Mouse (Mus musculus) gastrocnemius, postnatal 36 days (tissue): Measurements from ENCODE around the gene Gtf3c1. TPM values are rescaled to one million over a fixed set of nuclear protein-coding genes. Genes with fewer than 3 reads are reported as not detected.

Source experiments
- DNase-seq, 2 experiments: peaks; one replicate each; pipeline ENCODE4 v3.0.0; 2022
- intact Hi-C: fragments of 180-260 bp; cut with DNase I; formaldehyde crosslinking; loops from one replicate; pipeline ENCODE4 v1.15.1; 2025
- long read RNA-seq, 2 experiments: library from polyadenylated mRNA; stranded (forward); transcript quantifications; one replicate each; pipeline ENCODE4 v2.0.0; 2021
- total RNA-seq, 2 experiments: library from RNA; stranded (reverse); gene quantifications; 2 replicates each; pipeline ENCODE4 v1.2.3; 2021

Gtf3c1 gene
- 10 to 100 TPM; 32.0 to 32.8 TPM for total RNA-seq
- long read RNA-seq, experiment 1, full-length matches to known transcripts = 1 of 5 reads
- long read RNA-seq, experiment 1, partial matches to known transcripts = 3 of 5 reads
- long read RNA-seq, experiment 1, other reads (novel, unspliced or antisense) = 1 of 5 reads
- long read RNA-seq, experiment 2, full-length matches to known transcripts = 2 of 12 reads
- long read RNA-seq, experiment 2, partial matches to known transcripts = 9 of 12 reads
- long read RNA-seq, experiment 2, other reads (novel, unspliced or antisense) = 1 of 12 reads

DNA sequence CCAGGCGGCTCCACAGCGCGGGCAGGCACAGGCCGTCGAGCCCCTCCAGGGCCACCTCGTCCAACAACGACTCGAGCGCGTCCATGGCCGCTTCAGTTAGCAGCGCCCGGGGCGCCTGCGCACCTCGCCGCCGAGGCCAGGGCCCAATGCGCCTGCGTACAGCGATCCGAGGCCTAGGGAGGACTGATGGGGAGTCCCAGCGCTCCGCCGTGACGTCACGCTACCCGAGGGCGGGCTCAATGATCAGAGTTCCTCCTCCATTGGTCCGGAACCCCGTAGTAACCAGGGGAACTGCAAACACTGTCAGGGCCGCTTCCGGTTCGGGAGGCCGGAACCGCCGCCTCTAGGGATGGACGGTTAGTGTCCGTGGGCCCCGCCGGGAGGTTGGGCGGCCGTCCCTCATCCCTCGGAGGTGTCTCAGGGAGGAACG lies at the start of gene Gtf3c1, which contains the start of gene D430042O09Rik:
Gene Gtf3c1 (minus strand): TSS at position 188 of the 430 bp plus-strand sequence.
Gene D430042O09Rik (plus strand): TSS at position 296 of the 430 bp plus-strand sequence.
- intact Hi-C loops = no loop called here
- DNase-seq = peak; percentile 99 to 100

GRCm38 (mm10) chr7:125756806-125757205 lies 49.2 kb upstream of the Gtf3c1 start:
- no peak for DNase-seq
- intact Hi-C loops = no loop called here

DNA sequence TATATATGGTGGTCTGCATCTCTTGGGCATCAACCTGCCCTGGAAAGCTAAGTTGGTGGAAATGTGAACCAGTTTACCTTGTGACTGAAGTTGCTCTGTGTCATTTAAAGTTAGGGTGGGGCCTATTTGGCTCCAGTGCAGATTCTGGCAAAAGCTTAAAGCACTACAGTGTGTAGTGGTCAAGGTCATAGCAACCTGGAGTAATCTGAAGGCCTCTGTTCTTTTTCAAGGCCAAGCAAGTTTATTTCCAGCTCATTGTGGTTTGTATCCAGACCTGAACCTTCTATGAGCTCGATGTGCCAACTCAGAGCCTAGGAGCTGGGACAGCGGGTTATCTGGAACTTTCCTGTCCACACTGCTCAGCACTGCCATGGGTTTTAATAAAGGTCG lies 45.7 kb upstream of the Gtf3c1 start:
- no peak for DNase-seq
- intact Hi-C loops = no loop called here

- no peak for DNase-seq
- intact Hi-C loops = no loop called here
These were observed 45.2 kb upstream of the Gtf3c1 start for GRCm38 (mm10) chr7:125752699-125753325.

- DNase-seq = no peak
- intact Hi-C loops = loop anchor here (5.0 kb wide), 1 partner anchor 339 kb away; no protein-coding TSS in a partner anchor
These were observed 40.6 kb upstream of the Gtf3c1 start for GRCm38 (mm10) chr7:125748186-125748585.

DNA sequence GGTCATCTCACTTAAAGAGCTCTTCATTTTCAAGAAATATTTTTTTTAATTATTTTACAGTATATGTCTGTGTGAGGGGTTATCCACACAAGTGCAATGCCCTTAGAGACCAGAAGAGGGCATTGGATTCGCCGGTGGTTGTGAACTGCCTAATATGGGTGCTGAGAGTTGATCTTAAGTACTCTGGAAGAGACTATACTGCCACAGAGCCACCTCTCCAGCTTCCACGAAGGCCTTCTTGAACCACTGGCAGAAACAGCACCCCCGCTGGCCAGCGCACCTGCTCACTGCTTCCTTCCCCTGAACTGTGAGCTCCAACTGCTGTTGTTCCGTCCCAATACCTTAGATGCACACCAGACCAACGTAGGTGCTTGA lies 39.7 kb upstream of the Gtf3c1 start:
- intact Hi-C loops = loop anchor here (5.0 kb wide), 1 partner anchor 340 kb away; no protein-coding TSS in a partner anchor
- DNase-seq = no peak

GRCm38 (mm10) chr7:125746621-125747315 lies 39.2 kb upstream of the Gtf3c1 start:
- intact Hi-C loops = loop anchor here (5.0 kb wide), 1 partner anchor 341 kb away; no protein-coding TSS in a partner anchor
- DNase-seq = no peak

GRCm38 (mm10) chr7:125744774-125745173 lies 37.2 kb upstream of the Gtf3c1 start:
- intact Hi-C loops = loop anchor here (5.0 kb wide), 1 partner anchor 343 kb away; no protein-coding TSS in a partner anchor
- DNase-seq = no peak

- intact Hi-C loops = no loop called here
- no peak for DNase-seq
These were observed 33.7 kb upstream of the Gtf3c1 start for GRCm38 (mm10) chr7:125741271-125741703.

GRCm38 (mm10) chr7:125740521-125740920 lies 32.9 kb upstream of the Gtf3c1 start:
- no peak for DNase-seq
- intact Hi-C loops = no loop called here

DNA sequence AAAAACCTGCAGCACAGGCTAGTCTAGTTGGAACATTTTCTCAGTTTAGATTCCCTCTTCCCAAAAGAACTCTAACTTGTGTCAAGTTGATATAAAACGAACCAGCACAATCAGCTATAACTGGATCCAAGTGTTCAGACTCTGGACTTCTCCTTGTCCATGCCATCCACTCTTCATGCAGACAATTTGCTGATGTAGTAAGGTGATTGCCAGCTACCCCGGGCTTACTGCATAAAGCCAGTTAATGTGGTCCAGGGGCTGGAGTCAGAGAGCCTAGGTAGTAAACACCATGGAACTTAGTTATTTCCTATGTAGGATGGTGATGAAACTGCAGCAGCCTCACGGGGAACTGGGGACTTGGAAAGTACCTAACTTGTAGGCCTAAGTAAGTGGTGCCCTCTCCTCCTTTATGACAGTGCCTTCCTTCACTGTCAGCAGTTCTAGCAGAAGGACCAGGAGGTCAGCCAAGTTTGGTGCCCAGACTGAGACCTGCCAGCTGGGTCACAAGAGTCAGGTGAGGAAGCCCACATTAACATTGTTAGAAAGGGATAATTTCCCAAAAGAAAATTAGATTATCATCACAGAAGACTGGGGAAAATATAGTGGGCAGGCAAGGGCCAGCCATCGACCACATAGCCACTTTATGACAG lies 28.9 kb upstream of the Gtf3c1 start:
- intact Hi-C loops = no loop called here

GRCm38 (mm10) chr7:125733791-125734190 lies 26.2 kb upstream of the Gtf3c1 start:
- intact Hi-C loops = no loop called here
- DNase-seq = no peak

More for the DNA sequence above, 28.9 kb upstream of the Gtf3c1 start:
- DNase-seq = no peak

DNA sequence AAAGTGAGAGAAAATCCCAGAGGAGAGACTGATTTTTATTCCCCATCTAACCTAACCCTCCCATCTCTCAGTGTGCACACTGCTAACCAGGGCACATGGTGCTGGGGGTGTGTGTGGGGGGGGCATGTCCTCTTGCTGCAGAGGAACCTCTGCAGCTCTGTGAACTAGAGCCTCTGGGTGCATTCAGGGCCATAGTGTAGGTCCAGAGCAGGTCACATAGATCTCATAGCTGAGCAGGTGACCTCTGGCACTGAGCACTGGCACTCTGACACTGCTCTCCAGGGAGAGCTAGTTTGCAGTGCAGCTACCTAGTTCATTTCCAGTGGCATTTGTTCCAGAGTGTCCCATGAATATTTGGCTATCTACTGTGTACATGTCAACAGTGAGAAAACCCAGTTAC lies 24.1 kb upstream of the Gtf3c1 start:
- no peak for DNase-seq
- intact Hi-C loops = no loop called here

GRCm38 (mm10) chr7:125723189-125723972 lies 15.8 kb upstream of the Gtf3c1 start:
- intact Hi-C loops = no loop called here
- DNase-seq = no peak

GRCm38 (mm10) chr7:125722127-125722526 lies 14.5 kb upstream of the Gtf3c1 start:
- DNase-seq = no peak
- intact Hi-C loops = no loop called here

- intact Hi-C loops = no loop called here
- no peak for DNase-seq
These were observed 13.5 kb upstream of the Gtf3c1 start for GRCm38 (mm10) chr7:125721033-125721432.

GRCm38 (mm10) chr7:125720370-125720769 lies 12.8 kb upstream of the Gtf3c1 start:
- DNase-seq = no peak
- intact Hi-C loops = no loop called here

DNA sequence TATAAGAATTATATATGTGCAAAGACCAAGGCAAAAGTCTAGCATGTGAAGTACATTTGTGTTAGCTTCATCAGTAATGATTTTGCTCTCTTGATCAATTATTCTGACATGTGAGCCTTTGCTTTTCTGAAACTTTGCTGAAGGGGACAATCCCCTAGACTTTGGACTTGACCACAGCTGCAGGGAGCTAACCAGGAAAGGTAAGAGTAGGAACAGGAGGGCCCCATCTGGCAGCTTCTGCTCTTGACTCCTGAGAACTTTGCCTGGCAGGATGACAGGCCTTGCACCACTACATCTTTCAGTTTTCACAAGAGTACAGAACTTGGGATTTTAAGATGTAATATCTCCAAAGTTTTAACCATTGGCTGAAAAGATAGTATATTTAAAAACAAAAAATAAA lies 10.0 kb upstream of the Gtf3c1 start:
- DNase-seq = no peak
- intact Hi-C loops = no loop called here

GRCm38 (mm10) chr7:125716724-125717123 lies 9.1 kb upstream of the Gtf3c1 start:
- DNase-seq = no peak

DNA sequence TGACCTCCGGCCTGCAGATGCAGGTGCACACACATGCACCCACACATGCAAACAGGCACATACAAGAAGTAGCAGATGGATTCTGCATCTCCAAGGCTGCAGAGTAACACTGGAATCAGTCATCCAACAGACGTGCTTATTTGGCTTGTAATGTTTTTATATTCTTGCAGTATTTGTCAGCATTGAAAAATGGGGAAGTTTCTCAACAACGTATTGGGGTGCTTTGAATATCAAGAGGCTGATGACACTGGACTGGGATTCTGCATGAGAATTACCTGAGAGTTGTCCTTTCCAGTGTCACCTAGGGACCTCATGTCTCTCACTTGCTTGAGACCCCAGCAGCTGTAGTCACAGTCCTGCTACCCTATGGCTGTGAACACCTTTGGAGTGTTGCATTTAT lies 7.2 kb upstream of the Gtf3c1 start:
- no peak for DNase-seq
- intact Hi-C loops = no loop called here

More at GRCm38 (mm10) chr7:125716724-125717123, 9.1 kb upstream of the Gtf3c1 start:
- intact Hi-C loops = no loop called here
